Mouse (Mus musculus): Measurements from ENCODE around the gene Pth1r.

- TF ChIP-seq CTCF (IDR thresholded peaks at IDR 0.05; ENCODE audit: low read depth) (no peak), EP300 (optimal IDR thresholded peaks at IDR 0.05) (no peak)
Measured at GRCm38 (mm10) chr9:110702848-110703247, 44.1 kb downstream of the Pth1r start.

Measured in stomach, postnatal 0 days (tissue).